Mouse (Mus musculus) regulatory T cell (primary cell): ENCODE data around the gene Mmp14.

Experiments used
- in situ Hi-C: fragments of 300-600 bp; cut with MboI, MseI; formaldehyde crosslinking; loops from one replicate; pipeline ENCODE4 v1.15.1; 2025; ENCODE audit warnings: high pct_unique_total_duplicates

Gene Mmp14

GRCm38 (mm10) chr14:54474744-54475143 lies 43.3 kb downstream of the Mmp14 start:
- in situ Hi-C loops = no loop called here

- in situ Hi-C loops = no loop called here
These were observed 44.8 kb downstream of the Mmp14 start, which contains the start of gene Rem2 for GRCm38 (mm10) chr14:54475941-54476844. Gene Rem2 (plus strand): TSS chr14:54476100.

DNA sequence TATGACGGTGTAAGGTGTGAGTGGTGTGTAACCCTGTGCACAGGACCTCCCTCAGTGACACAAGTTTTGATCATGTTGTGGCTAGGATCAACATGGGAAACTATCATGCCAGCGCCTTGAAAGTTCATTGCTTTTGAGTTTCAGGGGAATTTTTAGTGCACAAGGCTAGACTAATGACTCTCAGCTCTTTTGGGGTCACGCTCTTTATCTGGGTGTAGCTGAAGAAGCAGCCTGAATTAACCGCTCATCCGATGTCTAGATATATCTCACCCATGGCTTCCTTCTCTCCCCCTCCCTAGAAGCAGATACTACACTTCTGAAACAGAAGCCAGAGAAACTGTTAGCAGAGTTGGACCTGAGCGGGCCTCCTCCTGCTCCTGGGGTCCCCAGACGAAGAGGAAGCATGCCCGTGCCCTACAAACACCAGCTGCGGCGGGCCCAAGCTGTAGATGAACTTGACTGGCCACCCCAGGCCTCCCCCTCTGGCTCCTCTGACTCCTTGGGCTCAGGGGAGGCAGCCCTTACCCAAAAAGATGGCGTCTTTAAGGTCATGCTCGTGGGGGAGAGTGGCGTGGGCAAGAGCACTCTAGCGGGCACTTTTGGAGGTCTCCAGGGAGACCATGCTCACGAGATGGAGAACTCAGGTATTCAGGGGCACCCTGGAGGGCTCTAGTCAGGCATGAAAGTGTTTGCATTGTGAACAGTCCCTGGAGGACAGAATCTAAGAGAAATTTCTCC lies 45.9 kb downstream of the Mmp14 start:
- in situ Hi-C loops = no loop called here

GRCm38 (mm10) chr14:54479451-54479920 lies 48.1 kb downstream of the Mmp14 start:
- in situ Hi-C loops = no loop called here

- in situ Hi-C loops = no loop called here
These were observed 49.3 kb downstream of the Mmp14 start for GRCm38 (mm10) chr14:54480673-54481072.

- in situ Hi-C loops = no loop called here
These were observed 50.0 kb downstream of the Mmp14 start for GRCm38 (mm10) chr14:54481402-54481801.

DNA sequence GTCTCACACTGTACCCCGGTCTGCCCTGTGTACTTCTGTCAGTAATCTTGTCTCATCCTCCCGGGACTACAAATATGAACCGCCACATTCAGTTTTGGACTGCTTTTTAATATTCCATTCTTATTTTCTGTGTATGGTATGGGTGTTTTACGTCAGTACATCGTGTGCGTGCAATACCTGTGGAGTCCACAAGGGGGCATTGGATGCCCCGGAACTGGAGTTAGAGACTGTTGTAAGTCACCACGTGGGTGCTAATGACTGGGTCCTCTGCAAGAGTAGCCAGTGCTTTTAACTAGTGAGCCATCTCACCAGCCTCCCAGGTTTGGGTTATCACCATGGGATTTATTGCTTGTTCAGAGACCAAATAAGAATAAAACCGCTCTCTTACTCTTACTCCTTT lies 51.1 kb downstream of the Mmp14 start:
- in situ Hi-C loops = no loop called here

- in situ Hi-C loops = no loop called here
These were observed 54.5 kb downstream of the Mmp14 start for GRCm38 (mm10) chr14:54485899-54486298.

GRCm38 (mm10) chr14:54487732-54488131 lies 56.3 kb downstream of the Mmp14 start:
- in situ Hi-C loops = no loop called here

DNA sequence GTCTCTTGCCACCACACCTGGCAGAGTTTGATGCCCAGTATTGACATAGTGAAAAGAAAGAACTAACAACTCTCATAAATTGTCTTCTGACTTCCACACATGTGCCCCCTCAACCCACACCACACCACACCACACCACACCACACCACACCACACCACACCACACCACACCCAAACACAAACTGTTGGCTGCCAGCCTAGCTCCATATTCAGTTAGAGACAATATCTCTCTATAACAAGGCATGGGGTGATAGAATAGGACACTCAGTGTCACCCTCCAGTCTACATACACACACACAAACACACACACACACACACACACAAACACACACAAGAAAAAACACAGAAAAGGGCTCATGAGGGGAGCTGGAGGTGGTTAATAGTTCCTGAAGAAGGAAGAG lies 56.9 kb downstream of the Mmp14 start:
- in situ Hi-C loops = no loop called here

- in situ Hi-C loops = no loop called here
These were observed 61.1 kb downstream of the Mmp14 start for GRCm38 (mm10) chr14:54492345-54493131.

GRCm38 (mm10) chr14:54493236-54493635 lies 61.8 kb downstream of the Mmp14 start:
- in situ Hi-C loops = no loop called here

DNA sequence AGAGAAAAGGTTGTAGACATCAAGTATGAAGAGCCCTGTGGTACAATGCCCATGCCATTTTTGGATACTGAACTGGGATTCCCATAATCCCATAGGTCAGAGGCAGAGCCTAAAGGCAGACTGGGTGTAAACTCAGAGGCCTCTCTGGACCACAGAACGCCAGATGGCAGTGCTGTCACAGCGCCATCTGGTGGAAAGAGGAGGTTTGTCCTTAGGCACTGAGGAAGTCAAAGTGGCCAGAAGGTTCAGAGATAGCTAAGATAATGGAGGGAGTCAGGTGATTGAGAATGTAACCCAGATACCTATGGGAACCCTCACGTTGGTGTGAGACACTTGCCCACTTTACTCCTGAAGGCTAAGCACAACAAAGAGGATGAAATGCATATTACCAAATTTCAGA lies 62.8 kb downstream of the Mmp14 start:
- in situ Hi-C loops = no loop called here
